Mouse (Mus musculus): ENCODE measurements at regions not wholly inside any gene's neighbourhood (a gene's known extent, or its start where the extent isn't known, plus 50 kb on each side); places are given as distances from the start of the nearest gene placed in this dataset.

GRCm38 (mm10) chr5:4563862-4564261, 194.0 kb downstream of the Fzd1 start:
- no peak for DNase-seq
- Histone ChIP-seq H3K9ac (ENCODE audit: low read depth, low read length) (no peak overlapping the region), H3K36me3 (ENCODE audit: control insufficient read depth, insufficient read depth, low read length) (no peaks in the 10 kb centered on the region), H3K4me1 (ENCODE audit: control insufficient read depth, insufficient read depth, low read length) (no peaks in the 10 kb centered on the region), H3K27ac (no peak overlapping the region), H3K4me3 (no peak overlapping the region), H3K27me3 (ENCODE audit: control insufficient read depth, insufficient read depth, low read length) (no peaks in the 10 kb centered on the region), H3K79me2 (replicated peaks; ENCODE audit: control insufficient read depth, insufficient read depth, low read length) (no peaks in the 10 kb centered on the region)
- intact Hi-C loops (cut with DNase I), result no loop called here
- 76% methylated on average over 6 of the region's 6 CpGs for WGBS
- no peak for TF ChIP-seq CTCF (IDR thresholded peaks at IDR 0.05)
- TF ChIP-seq EP300 (IDR thresholded peaks at IDR 0.05; ENCODE audit: insufficient read depth, low read depth, low read length), result no peak
- no peak for TF ChIP-seq POLR2A (IDR thresholded peaks at IDR 0.05; ENCODE audit: insufficient read depth, low read depth, low read length)

GRCm38 (mm10) chr5:4561661-4562060, 196.2 kb downstream of the Fzd1 start:
- Histone ChIP-seq H3K4me3 (no peak overlapping the region), H3K27ac (no peak overlapping the region), H3K9ac (ENCODE audit: low read depth, low read length) (no peak overlapping the region), H3K4me1 (ENCODE audit: control insufficient read depth, insufficient read depth, low read length) (no peaks in the 10 kb centered on the region), H3K27me3 (ENCODE audit: control insufficient read depth, insufficient read depth, low read length) (no peaks in the 10 kb centered on the region), H3K79me2 (replicated peaks; ENCODE audit: control insufficient read depth, insufficient read depth, low read length) (no peaks in the 10 kb centered on the region), H3K36me3 (ENCODE audit: control insufficient read depth, insufficient read depth, low read length) (no peaks in the 10 kb centered on the region)
- intact Hi-C loops (cut with DNase I), result no loop called here
- 79% methylated on average over 8 of the region's 8 CpGs for WGBS
- no peak for TF ChIP-seq EP300 (IDR thresholded peaks at IDR 0.05; ENCODE audit: insufficient read depth, low read depth, low read length)
- TF ChIP-seq CTCF (IDR thresholded peaks at IDR 0.05), result no peak
- no peak for TF ChIP-seq POLR2A (IDR thresholded peaks at IDR 0.05; ENCODE audit: insufficient read depth, low read depth, low read length)
- DNase-seq, result no peak

DNA sequence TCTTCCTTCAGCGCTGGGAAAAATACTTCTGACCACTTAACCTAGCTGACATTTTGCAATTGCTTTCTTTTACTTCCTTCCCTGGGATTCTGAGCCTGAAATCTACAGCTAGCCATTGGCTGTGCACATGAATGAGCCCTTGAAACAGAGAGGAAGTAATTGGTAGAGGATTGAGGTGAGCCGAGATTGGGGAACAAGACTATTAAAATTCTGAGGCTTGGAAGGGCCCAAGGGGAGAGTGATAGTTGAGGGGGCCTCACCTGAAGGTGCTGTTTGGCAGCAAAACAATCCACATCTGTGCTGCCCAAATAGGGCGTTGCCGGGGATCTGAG, 196.7 kb downstream of the Fzd1 start:
- no peaks in the 10 kb centered on the region for H3K27me3 ChIP-seq (ENCODE audit: control insufficient read depth, insufficient read depth, low read length)
- H3K27ac ChIP-seq, result no peak overlapping the region
- intact Hi-C loops (cut with DNase I), result no loop called here
- no peaks in the 10 kb centered on the region for H3K4me1 ChIP-seq (ENCODE audit: control insufficient read depth, insufficient read depth, low read length)
- no peaks in the 10 kb centered on the region for H3K36me3 ChIP-seq (ENCODE audit: control insufficient read depth, insufficient read depth, low read length)
- no peak overlapping the region for H3K4me3 ChIP-seq
- DNase-seq, result no peak
- no peak overlapping the region for H3K9ac ChIP-seq (ENCODE audit: low read depth, low read length)
- WGBS, result 72% methylated on average over 4 of the region's 4 CpGs
- TF ChIP-seq EP300 (IDR thresholded peaks at IDR 0.05; ENCODE audit: insufficient read depth, low read depth, low read length), result no peak
- no peak for TF ChIP-seq POLR2A (IDR thresholded peaks at IDR 0.05; ENCODE audit: insufficient read depth, low read depth, low read length)
- TF ChIP-seq CTCF (IDR thresholded peaks at IDR 0.05), result no peak
- no peaks in the 10 kb centered on the region for H3K79me2 ChIP-seq (replicated peaks; ENCODE audit: control insufficient read depth, insufficient read depth, low read length)

GRCm38 (mm10) chr5:4560370-4561138, 197.3 kb downstream of the Fzd1 start:
- TF ChIP-seq EP300 (IDR thresholded peaks at IDR 0.05; ENCODE audit: insufficient read depth, low read depth, low read length) (no peak), POLR2A (IDR thresholded peaks at IDR 0.05; ENCODE audit: insufficient read depth, low read depth, low read length) (no peak), CTCF (IDR thresholded peaks at IDR 0.05) (no peak)
- H3K9ac ChIP-seq (ENCODE audit: low read depth, low read length), result no peak overlapping the region
- WGBS, result 56% methylated on average over 7 of the region's 7 CpGs
- no peaks in the 10 kb centered on the region for H3K27me3 ChIP-seq (ENCODE audit: control insufficient read depth, insufficient read depth, low read length)
- no peak overlapping the region for H3K4me3 ChIP-seq
- no peak overlapping the region for H3K27ac ChIP-seq
- intact Hi-C loops (cut with DNase I), result no loop called here
- H3K79me2 ChIP-seq (replicated peaks; ENCODE audit: control insufficient read depth, insufficient read depth, low read length), result no peaks in the 10 kb centered on the region
- no peaks in the 10 kb centered on the region for H3K36me3 ChIP-seq (ENCODE audit: control insufficient read depth, insufficient read depth, low read length)
- no peak for DNase-seq
- H3K4me1 ChIP-seq (ENCODE audit: control insufficient read depth, insufficient read depth, low read length), result no peaks in the 10 kb centered on the region

GRCm38 (mm10) chr5:4554972-4555371, 202.9 kb downstream of the Fzd1 start:
- Histone ChIP-seq H3K36me3 (ENCODE audit: control insufficient read depth, insufficient read depth, low read length) (no peaks in the 10 kb centered on the region), H3K79me2 (replicated peaks; ENCODE audit: control insufficient read depth, insufficient read depth, low read length) (no peaks in the 10 kb centered on the region), H3K4me3 (no peak overlapping the region), H3K27ac (no peak overlapping the region), H3K27me3 (ENCODE audit: control insufficient read depth, insufficient read depth, low read length) (no peaks in the 10 kb centered on the region), H3K9ac (ENCODE audit: low read depth, low read length) (no peak overlapping the region), H3K4me1 (ENCODE audit: control insufficient read depth, insufficient read depth, low read length) (no peaks in the 10 kb centered on the region)
- TF ChIP-seq POLR2A (IDR thresholded peaks at IDR 0.05; ENCODE audit: insufficient read depth, low read depth, low read length), result no peak
- TF ChIP-seq EP300 (IDR thresholded peaks at IDR 0.05; ENCODE audit: insufficient read depth, low read depth, low read length), result no peak
- no peak for TF ChIP-seq CTCF (IDR thresholded peaks at IDR 0.05)
- no peak for DNase-seq
- intact Hi-C loops (cut with DNase I), result no loop called here
- WGBS, result 31% methylated on average over 2 of the region's 2 CpGs

DNA sequence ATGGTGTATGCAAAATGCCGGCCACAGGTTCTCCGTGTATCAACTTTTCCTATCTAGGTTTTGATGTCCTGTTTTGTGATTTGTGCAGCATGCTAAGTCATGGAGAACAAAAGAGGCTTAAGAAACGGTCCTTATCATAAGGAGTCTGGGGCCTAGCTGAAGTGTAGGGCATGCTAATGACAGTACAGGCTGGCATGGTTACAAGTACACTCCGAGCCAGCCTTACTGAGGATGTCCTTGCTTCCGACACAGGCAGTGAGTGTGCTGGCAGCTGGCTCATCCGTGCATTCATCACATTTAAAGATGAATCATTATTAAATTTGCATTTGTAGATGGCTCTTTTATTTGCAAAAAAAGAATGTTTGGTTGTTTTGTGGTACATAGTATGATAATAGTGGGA, 219.3 kb downstream of the Fzd1 start:
- WGBS, result 58% methylated on average over 6 of the region's 6 CpGs
- Histone ChIP-seq H3K27me3 (ENCODE audit: control insufficient read depth, insufficient read depth, low read length) (no peaks in the 10 kb centered on the region), H3K4me1 (ENCODE audit: control insufficient read depth, insufficient read depth, low read length) (no peaks in the 10 kb centered on the region), H3K4me3 (no peak overlapping the region), H3K36me3 (ENCODE audit: control insufficient read depth, insufficient read depth, low read length) (no peaks in the 10 kb centered on the region), H3K27ac (no peak overlapping the region), H3K79me2 (replicated peaks; ENCODE audit: control insufficient read depth, insufficient read depth, low read length) (no peaks in the 10 kb centered on the region), H3K9ac (ENCODE audit: low read depth, low read length) (no peak overlapping the region)
- TF ChIP-seq EP300 (IDR thresholded peaks at IDR 0.05; ENCODE audit: insufficient read depth, low read depth, low read length) (no peak), CTCF (IDR thresholded peaks at IDR 0.05) (no peak), POLR2A (IDR thresholded peaks at IDR 0.05; ENCODE audit: insufficient read depth, low read depth, low read length) (no peak)
- no peak for DNase-seq
- intact Hi-C loops (cut with DNase I), result no loop called here
